Mouse (Mus musculus) gastrocnemius, adult 8-10 months (tissue): Measurements from ENCODE around the gene Agfg2. TPM values are rescaled to one million over a fixed set of nuclear protein-coding genes. Genes with fewer than 3 reads are reported as not detected.

Source experiments
- DNase-seq, 2 experiments: peaks; one replicate each; pipeline ENCODE4 v3.0.0; 2022; ENCODE audit warnings: low spot score in 2 of 2
- total RNA-seq, 4 experiments: library from RNA; stranded (reverse); gene quantifications; 2 replicates each; pipeline ENCODE4 v1.2.4; 2022

The Agfg2 gene
- total RNA-seq, 4 experiments from 2014 or later = 2.4 to 4.4 (median 3.3) TPM

GRCm38 (mm10) chr5:137610548-137611244 is 73.8 kb downstream of the Agfg2 start:
- DNase-seq = peak; percentile 79 to 81

- no peak for DNase-seq
Observed at GRCm38 (mm10) chr5:137610056-137610455, 74.5 kb downstream of the Agfg2 start.

GRCm38 (mm10) chr5:137609292-137609691 is 75.2 kb downstream of the Agfg2 start:
- DNase-seq = no peak

GRCm38 (mm10) chr5:137608654-137609190 is 75.8 kb downstream of the Agfg2 start:
- DNase-seq = no peak

GRCm38 (mm10) chr5:137607860-137608653 is 76.5 kb downstream of the Agfg2 start:
- no peak for DNase-seq

GRCm38 (mm10) chr5:137601365-137601729 is 83.2 kb downstream of the Agfg2 start:
- no peak for DNase-seq

- DNase-seq = peak; percentile 91 to 93
Observed at GRCm38 (mm10) chr5:137600619-137601364, 83.7 kb downstream of the Agfg2 start, which contains the start of gene Mospd3. Gene Mospd3, minus strand, starts transcription at chr5:137601058.

Other genes with a start within 250 kb of the Agfg2 start
- under 1 TPM in 2 of 4 experiments, not detected in 2; 0.02 to 0.54 TPM for gene Zan, start 207.7 kb downstream of the Agfg2 start, total RNA-seq
- 10 to 100 TPM; 10.5 to 11.7 (median 11.2) TPM for gene Pop7, start 182.2 kb downstream of the Agfg2 start, total RNA-seq
- 10 to 100 TPM; 21.2 to 25.5 (median 22.6) TPM for gene Gigyf1, start 166.2 kb downstream of the Agfg2 start, total RNA-seq
- gene Epo, start 151.5 kb downstream of the Agfg2 start, total RNA-seq = not detected
- gene Gnb2, start 151.2 kb downstream of the Agfg2 start, total RNA-seq = 100 to 1,000 TPM; 118 to 137 (median 128) TPM
- gene Actl6b, start 131.2 kb downstream of the Agfg2 start, total RNA-seq = not detected
- not detected for gene Tfr2, start 114.9 kb downstream of the Agfg2 start, total RNA-seq
- 10 to 100 TPM; 10.1 to 13.6 (median 11.6) TPM for gene Mospd3, start 83.7 kb downstream of the Agfg2 start, total RNA-seq
- gene Pcolce, start 70.9 kb downstream of the Agfg2 start, total RNA-seq = 10 to 100 TPM; 16.2 to 35.4 (median 22.9) TPM
- under 1 TPM in 2 of 4 experiments, not detected in 2; 0.20 to 0.29 TPM for gene Fbxo24, start 55.7 kb downstream of the Agfg2 start, total RNA-seq
- gene Lrch4, start 55.6 kb downstream of the Agfg2 start, total RNA-seq = 10 to 100 TPM; 12.7 to 15.7 (median 14.6) TPM
- gene Gm20605, start 55.6 kb downstream of the Agfg2 start, total RNA-seq = 1 to 10 TPM; 1.9 to 3.5 (median 2.5) TPM
- 1 to 10 TPM in 2 of 4 experiments, under 1 TPM in 2; 0.75 to 1.8 (median 1.1) TPM for gene Sap25, start 43.4 kb downstream of the Agfg2 start, total RNA-seq
- under 1 TPM; 0.19 to 0.81 (median 0.25) TPM for gene Irs3, start 39.0 kb downstream of the Agfg2 start, total RNA-seq
- under 1 TPM in 2 of 4 experiments, not detected in 2; 0.10 to 0.16 TPM for gene Nyap1, start 56.9 kb upstream of the Agfg2 start, total RNA-seq
- gene Tsc22d4, start 61.0 kb upstream of the Agfg2 start, total RNA-seq = 10 to 100 TPM; 39.6 to 68.9 (median 47.7) TPM
- 1 to 10 TPM; 4.7 to 6.0 (median 5.3) TPM for gene Ppp1r35, start 94.1 kb upstream of the Agfg2 start, total RNA-seq
- 10 to 100 TPM; 23.0 to 24.2 (median 23.3) TPM for gene Mepce, start 102.9 kb upstream of the Agfg2 start, total RNA-seq
- gene Zcwpw1, start 103.1 kb upstream of the Agfg2 start, total RNA-seq = under 1 TPM in 2 of 4 experiments, not detected in 2; 0.24 to 0.31 TPM
- gene Pilra, start 151.6 kb upstream of the Agfg2 start, total RNA-seq = under 1 TPM in 1 of 4 experiments, not detected in 3; 0.21 TPM
- under 1 TPM in 1 of 4 experiments, not detected in 3; 0.79 TPM for gene Pilrb1, start 173.4 kb upstream of the Agfg2 start, total RNA-seq
- not detected for gene Pilrb2, start 187.1 kb upstream of the Agfg2 start, total RNA-seq
- gene Cyp3a13, start 236.9 kb upstream of the Agfg2 start, total RNA-seq = under 1 TPM in 2 of 4 experiments, not detected in 2; 0.07 to 0.11 TPM